Mouse (Mus musculus): Measurements from ENCODE around the gene Med27. TPM values are rescaled to one million over a fixed set of nuclear protein-coding genes. Genes with fewer than 3 reads are reported as not detected.

Med27 gene
- polyA plus RNA-seq, 1 experiment, result 26.6 TPM

- TF ChIP-seq CTCF (IDR thresholded peaks at IDR 0.05; ENCODE audit: borderline replicate concordance, insufficient read depth, low read length) (no peak), POLR2A (IDR thresholded peaks at IDR 0.05; ENCODE audit: low read depth, low read length) (no peak)
- Histone ChIP-seq H3K27ac (ENCODE audit: insufficient read depth, low read length) (no peak overlapping the region), H3K4me1 (ENCODE audit: control insufficient read depth, insufficient read depth, low read length) (peaks cover 3% of the 10 kb centered on the region; the same call in 1 of the 2 replicates), H3K4me3 (ENCODE audit: insufficient read depth, low read length) (no peak overlapping the region)
Observed at GRCm38 (mm10) chr2:29535566-29536244, 189.1 kb downstream of the Med27 start.

- H3K4me3 ChIP-seq (ENCODE audit: insufficient read depth, low read length), result no peak overlapping the region
- H3K27ac ChIP-seq (ENCODE audit: insufficient read depth, low read length), result no peak overlapping the region
- peaks cover 3% of the 10 kb centered on the region; the same call in 1 of the 2 replicates for H3K4me1 ChIP-seq (ENCODE audit: control insufficient read depth, insufficient read depth, low read length)
- TF ChIP-seq POLR2A (IDR thresholded peaks at IDR 0.05; ENCODE audit: low read depth, low read length), result no peak
- no peak for TF ChIP-seq CTCF (IDR thresholded peaks at IDR 0.05; ENCODE audit: borderline replicate concordance, insufficient read depth, low read length)
Observed at GRCm38 (mm10) chr2:29536481-29536880, 189.9 kb downstream of the Med27 start.

GRCm38 (mm10) chr2:29537334-29537733 lies 190.7 kb downstream of the Med27 start:
- TF ChIP-seq CTCF (IDR thresholded peaks at IDR 0.05; ENCODE audit: borderline replicate concordance, insufficient read depth, low read length) (no peak), POLR2A (IDR thresholded peaks at IDR 0.05; ENCODE audit: low read depth, low read length) (no peak)

GRCm38 (mm10) chr2:29542039-29542438 lies 195.4 kb downstream of the Med27 start:
- TF ChIP-seq CTCF (IDR thresholded peaks at IDR 0.05; ENCODE audit: borderline replicate concordance, insufficient read depth, low read length) (no peak), POLR2A (IDR thresholded peaks at IDR 0.05; ENCODE audit: low read depth, low read length) (no peak)
- Histone ChIP-seq H3K4me3 (ENCODE audit: insufficient read depth, low read length) (no peak overlapping the region), H3K27ac (ENCODE audit: insufficient read depth, low read length) (no peak overlapping the region), H3K4me1 (ENCODE audit: control insufficient read depth, insufficient read depth, low read length) (no peaks in the 10 kb centered on the region)

More at GRCm38 (mm10) chr2:29537334-29537733, 190.7 kb downstream of the Med27 start:
- H3K4me3 ChIP-seq (ENCODE audit: insufficient read depth, low read length), result no peak overlapping the region
- H3K27ac ChIP-seq (ENCODE audit: insufficient read depth, low read length), result no peak overlapping the region
- H3K4me1 ChIP-seq (ENCODE audit: control insufficient read depth, insufficient read depth, low read length), result no peaks in the 10 kb centered on the region

GRCm38 (mm10) chr2:29546571-29546970 lies 200.0 kb downstream of the Med27 start:
- TF ChIP-seq CTCF (IDR thresholded peaks at IDR 0.05; ENCODE audit: borderline replicate concordance, insufficient read depth, low read length) (no peak), POLR2A (IDR thresholded peaks at IDR 0.05; ENCODE audit: low read depth, low read length) (no peak)
- Histone ChIP-seq H3K27ac (ENCODE audit: insufficient read depth, low read length) (no peak overlapping the region), H3K4me3 (ENCODE audit: insufficient read depth, low read length) (no peak overlapping the region), H3K4me1 (ENCODE audit: control insufficient read depth, insufficient read depth, low read length) (no peaks in the 10 kb centered on the region)

GRCm38 (mm10) chr2:29551816-29552585 lies 205.4 kb downstream of the Med27 start:
- H3K4me1 ChIP-seq (ENCODE audit: control insufficient read depth, insufficient read depth, low read length), result no peaks in the 10 kb centered on the region

GRCm38 (mm10) chr2:29553945-29554634 lies 207.5 kb downstream of the Med27 start:
- TF ChIP-seq CTCF (IDR thresholded peaks at IDR 0.05; ENCODE audit: borderline replicate concordance, insufficient read depth, low read length), result no peak
- TF ChIP-seq POLR2A (IDR thresholded peaks at IDR 0.05; ENCODE audit: low read depth, low read length), result no peak
- Histone ChIP-seq H3K4me1 (ENCODE audit: control insufficient read depth, insufficient read depth, low read length) (no peaks in the 10 kb centered on the region), H3K4me3 (ENCODE audit: insufficient read depth, low read length) (no peak overlapping the region)

More at GRCm38 (mm10) chr2:29551816-29552585, 205.4 kb downstream of the Med27 start:
- no peak overlapping the region for H3K4me3 ChIP-seq (ENCODE audit: insufficient read depth, low read length)
- no peak overlapping the region for H3K27ac ChIP-seq (ENCODE audit: insufficient read depth, low read length)
- TF ChIP-seq POLR2A (IDR thresholded peaks at IDR 0.05; ENCODE audit: low read depth, low read length) (no peak), CTCF (IDR thresholded peaks at IDR 0.05; ENCODE audit: borderline replicate concordance, insufficient read depth, low read length) (no peak)

GRCm38 (mm10) chr2:29558561-29558960 lies 211.9 kb downstream of the Med27 start:
- TF ChIP-seq POLR2A (IDR thresholded peaks at IDR 0.05; ENCODE audit: low read depth, low read length), result no peak
- TF ChIP-seq CTCF (IDR thresholded peaks at IDR 0.05; ENCODE audit: borderline replicate concordance, insufficient read depth, low read length), result no peak
- Histone ChIP-seq H3K27ac (ENCODE audit: insufficient read depth, low read length) (no peak overlapping the region), H3K4me1 (ENCODE audit: control insufficient read depth, insufficient read depth, low read length) (no peaks in the 10 kb centered on the region), H3K4me3 (ENCODE audit: insufficient read depth, low read length) (no peak overlapping the region)

More at GRCm38 (mm10) chr2:29553945-29554634, 207.5 kb downstream of the Med27 start:
- no peak overlapping the region for H3K27ac ChIP-seq (ENCODE audit: insufficient read depth, low read length)

- no peaks in the 10 kb centered on the region for H3K4me1 ChIP-seq (ENCODE audit: control insufficient read depth, insufficient read depth, low read length)
- TF ChIP-seq CTCF (IDR thresholded peaks at IDR 0.05; ENCODE audit: borderline replicate concordance, insufficient read depth, low read length) (no peak), POLR2A (IDR thresholded peaks at IDR 0.05; ENCODE audit: low read depth, low read length) (no peak)
- no peak overlapping the region for H3K4me3 ChIP-seq (ENCODE audit: insufficient read depth, low read length)
- no peak overlapping the region for H3K27ac ChIP-seq (ENCODE audit: insufficient read depth, low read length)
Observed at GRCm38 (mm10) chr2:29559955-29560354, 213.3 kb downstream of the Med27 start.

Measured in embryonic fibroblast, embryonic 13.5 days (primary cell).